Mouse (Mus musculus) forebrain, embryonic 10.5 days (tissue): Measurements from ENCODE around the gene Ube2o. TPM values are rescaled to one million over a fixed set of nuclear protein-coding genes. Genes with fewer than 3 reads are reported as not detected.

Source experiments
- DNase-seq: peaks from one replicate; pipeline ENCODE4 v3.0.0-alpha.2; 2017; ENCODE audit warnings: low spot score; ENCODE audit errors: extremely low spot score
- H3K27ac ChIP-seq: fragments of 300-500 bp; sonication (generic); 2 replicates; pipeline ENCODE4 v1.5.1; 2016; ENCODE audit warnings: mild to moderate bottlenecking
- H3K27me3 ChIP-seq: fragments of 300-500 bp; sonication (generic); 2 replicates; pipeline ENCODE4 v1.6.1; 2016; ENCODE audit warnings: mild to moderate bottlenecking; ENCODE audit not compliant: poor library complexity, severe bottlenecking
- H3K36me3 ChIP-seq: fragments of 300-500 bp; sonication (generic); replicated peaks from 2 replicates; pipeline ENCODE4 v1.6.1; 2016; ENCODE audit warnings: mild to moderate bottlenecking, moderate library complexity
- H3K4me1 ChIP-seq: fragments of 300-500 bp; sonication (generic); 2 replicates; pipeline ENCODE4 v1.6.1; 2016
- H3K4me3 ChIP-seq: fragments of 300-500 bp; sonication (generic); 2 replicates; pipeline ENCODE4 v1.5.1; 2016; ENCODE audit warnings: mild to moderate bottlenecking, moderate library complexity
- H3K9me3 ChIP-seq: fragments of 300-500 bp; sonication (generic); 2 replicates; pipeline ENCODE4 v1.6.1; 2016; ENCODE audit warnings: mild to moderate bottlenecking, moderate library complexity
- WGBS: fragments of 180-500 bp; shearing (Covaris S2); methylation state at CpG from one replicate; pipeline ENCODE4 v1.1.7; 2016; 5-methylcytosine and 5-hydroxymethylcytosine counted together
- polyA plus RNA-seq: library from polyadenylated mRNA; unstranded; fragments of >200 nt; fragmentation: Nextera tagmentation; extraction: Ambion mirVana; gene quantifications from 2 replicates; pipeline ENCODE4 v1.2.1, GENCODE M21; 2016

Gene Ube2o
- polyA plus RNA-seq, 1 experiment from 2014 or later = 10.5 TPM

DNA sequence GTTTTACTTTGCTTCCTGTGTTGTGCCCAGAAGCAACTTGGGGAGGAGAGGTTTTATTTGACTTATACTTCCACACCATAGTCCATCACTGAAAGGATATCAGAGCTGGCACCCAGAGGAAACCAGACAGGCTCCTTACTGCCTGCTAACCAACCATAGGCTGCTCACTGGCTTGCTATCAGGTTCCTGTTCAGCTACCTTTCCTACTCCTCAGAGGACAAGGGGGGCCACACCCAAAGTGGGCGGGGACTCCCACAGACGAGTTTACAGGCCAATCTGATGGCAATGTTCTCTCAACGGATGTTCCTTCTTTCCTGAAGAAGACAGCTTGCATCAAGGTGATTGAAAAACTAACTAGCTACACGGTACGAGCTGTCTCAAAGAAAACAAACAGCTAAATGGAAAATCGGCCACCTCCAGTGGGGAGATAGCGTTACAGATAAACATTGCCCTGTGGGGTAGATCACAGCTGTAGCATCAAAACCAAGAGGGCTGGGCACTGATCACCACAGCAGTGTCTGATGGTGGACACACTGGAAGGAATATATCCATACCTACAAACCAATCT lies 69.9 kb downstream of the Ube2o start:
- 72% methylated on average over 7 of the region's 7 CpGs for WGBS
- Histone ChIP-seq H3K9me3 (peaks cover 7% of the 10 kb centered on the region; the same call in 1 of the 2 replicates), H3K36me3 (no peaks in the 10 kb centered on the region), H3K27me3 (peaks cover 23% of the 10 kb centered on the region), H3K4me3 (no peak overlapping the region), H3K4me1 (peaks cover 8% of the 10 kb centered on the region), H3K27ac (no peak overlapping the region)
- no peak for DNase-seq

GRCm38 (mm10) chr11:116508689-116509088 lies 72.6 kb downstream of the Ube2o start:
- no peaks in the 10 kb centered on the region for H3K27me3 ChIP-seq
- H3K27ac ChIP-seq = no peak overlapping the region
- no peaks in the 10 kb centered on the region for H3K4me1 ChIP-seq
- 58% methylated on average over 2 of the region's 2 CpGs for WGBS
- H3K4me3 ChIP-seq = no peak overlapping the region
- H3K36me3 ChIP-seq = no peaks in the 10 kb centered on the region
- H3K9me3 ChIP-seq = peaks cover 7% of the 10 kb centered on the region; the same call in 1 of the 2 replicates
- DNase-seq = no peak

- Histone ChIP-seq H3K9me3 (peaks cover 6% of the 10 kb centered on the region; the same call in 1 of the 2 replicates), H3K27me3 (no peaks in the 10 kb centered on the region), H3K36me3 (no peaks in the 10 kb centered on the region), H3K4me3 (no peak overlapping the region), H3K27ac (no peak overlapping the region), H3K4me1 (no peaks in the 10 kb centered on the region)
- 92% methylated on average over 17 of the region's 17 CpGs for WGBS
- DNase-seq = no peak
Observed at GRCm38 (mm10) chr11:116506151-116506875, 74.9 kb downstream of the Ube2o start.

- DNase-seq = no peak
- WGBS = 82% methylated on average over 5 of the region's 5 CpGs
- H3K27me3 ChIP-seq = no peaks in the 10 kb centered on the region
- no peak overlapping the region for H3K27ac ChIP-seq
- no peaks in the 10 kb centered on the region for H3K36me3 ChIP-seq
- H3K4me1 ChIP-seq = no peaks in the 10 kb centered on the region
- 0 out of 2 replicates have a peak, but pooled peaks cover 2% of the 10 kb centered on the region for H3K9me3 ChIP-seq
- H3K4me3 ChIP-seq = no peak overlapping the region
Observed at GRCm38 (mm10) chr11:116505573-116505972, 75.7 kb downstream of the Ube2o start.

GRCm38 (mm10) chr11:116504516-116504915 lies 76.7 kb downstream of the Ube2o start:
- no peak overlapping the region for H3K27ac ChIP-seq
- no peaks in the 10 kb centered on the region for H3K27me3 ChIP-seq
- no peak for DNase-seq
- 93% methylated on average over 17 of the region's 17 CpGs for WGBS
- H3K4me3 ChIP-seq = no peak overlapping the region
- no peaks in the 10 kb centered on the region for H3K4me1 ChIP-seq
- H3K9me3 ChIP-seq = 0 out of 2 replicates have a peak, but pooled peaks cover 2% of the 10 kb centered on the region
- H3K36me3 ChIP-seq = no peaks in the 10 kb centered on the region

DNA sequence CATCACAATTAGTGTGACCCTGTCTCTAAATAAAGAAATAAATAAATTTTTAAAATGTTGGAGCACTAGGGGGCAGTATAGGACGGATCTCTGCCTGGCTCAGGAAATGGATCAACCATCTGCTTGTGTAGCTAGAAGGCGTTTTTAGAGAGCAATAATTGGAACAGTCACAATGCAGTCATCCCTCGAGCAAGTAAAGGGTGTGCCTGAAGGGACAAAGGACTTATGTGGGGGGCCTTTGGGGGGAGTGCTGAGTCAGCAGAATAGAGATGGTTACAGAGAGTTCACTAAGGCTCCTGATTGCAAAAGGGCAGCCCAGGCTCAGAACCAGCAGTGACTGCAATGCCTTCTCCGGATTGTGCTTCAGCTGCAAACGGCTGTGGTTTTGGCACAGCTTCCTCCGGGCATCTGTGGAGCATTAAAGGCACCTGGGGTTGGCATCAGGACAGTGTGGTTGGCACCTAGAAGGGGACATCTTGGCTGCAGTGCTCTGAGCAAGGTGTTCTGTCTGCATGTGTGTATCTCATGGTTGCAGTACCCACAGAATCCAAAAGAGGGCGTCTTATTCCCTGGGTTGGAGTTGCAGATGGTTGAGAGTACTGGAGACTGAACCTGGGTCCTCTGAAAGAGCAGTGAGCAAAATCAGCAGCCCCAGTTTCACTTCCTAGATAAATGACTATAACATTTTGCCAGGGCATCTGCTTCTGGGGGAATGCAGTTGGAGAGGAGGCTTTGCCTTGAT lies 80.1 kb downstream of the Ube2o start:
- Histone ChIP-seq H3K4me1 (peaks cover 5% of the 10 kb centered on the region; the same call in 1 of the 2 replicates), H3K27ac (no peak overlapping the region), H3K9me3 (0 out of 2 replicates have a peak, but pooled peaks cover 2% of the 10 kb centered on the region), H3K36me3 (no peaks in the 10 kb centered on the region), H3K27me3 (no peaks in the 10 kb centered on the region), H3K4me3 (no peak overlapping the region)
- no peak for DNase-seq
- 28% methylated on average over 7 of the region's 7 CpGs for WGBS

- 42% methylated on average over 6 of the region's 6 CpGs for WGBS
- Histone ChIP-seq H3K27ac (no peak overlapping the region), H3K4me3 (peak overlapping the region; percentile 37), H3K4me1 (peaks cover 10% of the 10 kb centered on the region), H3K9me3 (0 out of 2 replicates have a peak, but pooled peaks cover 2% of the 10 kb centered on the region), H3K27me3 (no peaks in the 10 kb centered on the region), H3K36me3 (no peaks in the 10 kb centered on the region)
- no peak for DNase-seq
Observed at GRCm38 (mm10) chr11:116499018-116499417, 82.2 kb downstream of the Ube2o start.

- no peaks in the 10 kb centered on the region for H3K36me3 ChIP-seq
- peaks cover 12% of the 10 kb centered on the region for H3K4me1 ChIP-seq
- DNase-seq = no peak
- H3K27me3 ChIP-seq = no peaks in the 10 kb centered on the region
- H3K4me3 ChIP-seq = peak overlapping the region; percentile 37
- 0 out of 2 replicates have a peak overlapping the region, but pooled peaks have one; percentile 5 for H3K27ac ChIP-seq
- WGBS = 32% methylated on average over 34 of the region's 34 CpGs
- 0 out of 2 replicates have a peak, but pooled peaks cover 2% of the 10 kb centered on the region for H3K9me3 ChIP-seq
Observed at GRCm38 (mm10) chr11:116498596-116498995, 82.7 kb downstream of the Ube2o start.

GRCm38 (mm10) chr11:116497313-116497712 lies 83.9 kb downstream of the Ube2o start:
- no peak for DNase-seq
- H3K4me1 ChIP-seq = peaks cover 12% of the 10 kb centered on the region
- WGBS = 92% methylated on average over 4 of the region's 4 CpGs
- H3K27ac ChIP-seq = no peak overlapping the region
- H3K36me3 ChIP-seq = no peaks in the 10 kb centered on the region
- H3K27me3 ChIP-seq = no peaks in the 10 kb centered on the region
- no peak overlapping the region for H3K4me3 ChIP-seq
- H3K9me3 ChIP-seq = 0 out of 2 replicates have a peak, but pooled peaks cover 1% of the 10 kb centered on the region

DNA sequence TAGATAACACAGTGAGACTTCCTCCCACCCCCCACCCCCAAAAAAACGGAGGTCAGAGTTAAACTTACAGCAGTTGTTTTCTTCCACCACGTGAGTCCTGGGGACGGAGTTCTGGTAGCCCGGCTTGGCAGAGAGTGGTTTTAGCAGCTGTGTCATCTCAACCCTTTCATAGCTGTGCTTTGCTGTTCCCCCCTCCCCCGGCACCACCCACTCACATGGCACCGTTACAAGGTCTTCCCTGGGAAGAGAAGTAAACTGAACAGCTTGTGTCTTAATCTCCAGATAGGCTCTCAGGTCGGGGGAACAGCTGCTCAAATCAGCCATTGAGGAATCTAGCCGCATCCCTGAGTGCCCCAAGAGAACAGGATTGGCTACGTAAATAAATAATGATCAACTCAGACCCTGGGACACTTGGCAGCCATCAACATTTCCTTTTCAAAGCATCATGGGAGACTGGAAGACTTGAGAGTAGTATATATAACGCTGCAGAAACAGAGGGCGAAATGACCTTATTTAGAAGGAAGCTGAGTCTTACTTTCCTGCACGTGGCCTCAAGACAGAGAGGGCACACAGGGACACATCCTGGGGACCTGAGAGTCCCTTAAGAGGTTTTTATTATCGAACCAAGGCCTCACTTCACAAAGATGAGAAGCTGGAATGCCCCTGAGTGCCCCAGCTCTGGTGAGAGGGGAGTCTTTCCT lies 86.6 kb downstream of the Ube2o start:
- no peaks in the 10 kb centered on the region for H3K9me3 ChIP-seq
- H3K36me3 ChIP-seq = no peaks in the 10 kb centered on the region
- H3K4me1 ChIP-seq = peaks cover 23% of the 10 kb centered on the region
- WGBS = 77% methylated on average over 13 of the region's 13 CpGs
- no peak overlapping the region for H3K4me3 ChIP-seq
- DNase-seq = no peak
- H3K27me3 ChIP-seq = no peaks in the 10 kb centered on the region
- H3K27ac ChIP-seq = 0 out of 2 replicates have a peak overlapping the region, but pooled peaks have one; percentile 48

DNA sequence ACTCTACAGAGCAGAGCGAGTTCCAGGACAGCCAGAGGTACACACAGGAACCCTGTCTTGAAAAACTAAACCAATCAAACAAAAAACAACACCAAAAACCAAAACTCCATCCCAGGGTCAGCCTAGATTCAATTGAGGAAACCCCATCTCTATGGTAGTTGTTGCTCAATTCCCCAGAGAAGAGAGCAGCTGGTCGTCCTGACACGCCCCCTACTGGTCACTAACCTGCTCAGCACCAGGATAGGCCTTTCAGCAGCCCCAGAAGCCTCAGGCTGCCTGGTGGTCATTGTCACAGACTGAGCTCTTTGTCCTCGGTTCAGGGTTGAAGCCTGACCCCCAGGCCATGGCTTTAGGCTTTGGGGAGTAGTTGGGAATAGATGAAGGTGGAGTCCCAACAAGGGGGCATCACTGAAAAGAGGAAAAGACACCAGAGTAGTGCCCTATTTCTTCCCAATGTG lies 87.4 kb downstream of the Ube2o start, which contains the start of gene Prpsap1:
Prpsap1 (minus strand) TSS at position 408 of the 458 bp plus-strand sequence.
- 21% methylated on average over 4 of the region's 4 CpGs for WGBS
- Histone ChIP-seq H3K36me3 (no peaks in the 10 kb centered on the region), H3K27ac (peak within 1 kb of the TSS; percentile 48; the same call in 1 of the 2 replicates), H3K4me3 (no peak within 1 kb of the TSS), H3K9me3 (no peaks in the 10 kb centered on the region), H3K4me1 (peaks cover 30% of the 10 kb centered on the region), H3K27me3 (no peaks in the 10 kb centered on the region)
- peak; percentile 65 for DNase-seq

GRCm38 (mm10) chr11:116493191-116493590 lies 88.1 kb downstream of the Ube2o start:
- 93% methylated on average over 5 of the region's 5 CpGs for whole genome bisulfite sequencing
- H3K27me3 ChIP-seq = no peaks in the 10 kb centered on the region
- no peak overlapping the region for H3K4me3 ChIP-seq
- H3K9me3 ChIP-seq = peaks cover 3% of the 10 kb centered on the region; the same call in 1 of the 2 replicates
- peaks cover 6% of the 10 kb centered on the region for H3K36me3 ChIP-seq
- H3K4me1 ChIP-seq = peaks cover 28% of the 10 kb centered on the region
- DNase-seq = no peak
- H3K27ac ChIP-seq = no peak overlapping the region
